Mouse (Mus musculus) intestine, embryonic 14.5 days (tissue): ENCODE measurements around the gene Mipep. TPM values are rescaled to one million over a fixed set of nuclear protein-coding genes. Genes with fewer than 3 reads are reported as not detected.

ENCODE experiments used
- ATAC-seq: fragments of 200-750 bp; cut with Nextera tagmentation; replicated peaks from 2 replicates; pipeline ENCODE4 v1.8.0; 2017; ENCODE audit warnings: low read depth, moderate number of reproducible peaks, moderate TSS enrichment, moderate library complexity; ENCODE audit not compliant: low FRiP score, low TSS enrichment
- DNase-seq: peaks from one replicate; pipeline ENCODE4 v3.0.0-alpha.2; 2018; ENCODE audit warnings: low spot score
- H3K27ac ChIP-seq: fragments of 300-500 bp; sonication (generic); 2 replicates; pipeline ENCODE4 v1.5.1; 2014; ENCODE audit warnings: low read depth, mild to moderate bottlenecking, control low read depth
- H3K27me3 ChIP-seq: fragments of 300-500 bp; sonication (generic); replicated peaks from 2 replicates; pipeline ENCODE4 v1.6.1; 2014; ENCODE audit warnings: low read length, control low read depth; ENCODE audit not compliant: control insufficient read depth, insufficient read depth
- H3K36me3 ChIP-seq: fragments of 300-500 bp; sonication (generic); 2 replicates; pipeline ENCODE4 v1.6.1; 2014; ENCODE audit warnings: low read length, control low read depth; ENCODE audit not compliant: control insufficient read depth, insufficient read depth
- H3K4me1 ChIP-seq: fragments of 300-500 bp; sonication (generic); replicated peaks from 2 replicates; pipeline ENCODE4 v1.6.1; 2014; ENCODE audit warnings: low read length, control low read depth, mixed read lengths; ENCODE audit not compliant: control insufficient read depth, insufficient read depth
- H3K4me2 ChIP-seq: fragments of 300-500 bp; sonication (generic); 2 replicates; pipeline ENCODE4 v1.6.1; 2014; ENCODE audit warnings: low read length
- H3K4me3 ChIP-seq: fragments of 300-500 bp; sonication (generic); 2 replicates; pipeline ENCODE4 v1.5.1; 2014; ENCODE audit warnings: low read depth, low read length, control low read depth, mixed read lengths
- H3K9ac ChIP-seq: fragments of 300-500 bp; sonication (generic); 2 replicates; pipeline ENCODE4 v1.6.1; 2014; ENCODE audit warnings: mild to moderate bottlenecking, low read length
- H3K9me3 ChIP-seq: fragments of 300-500 bp; sonication (generic); 2 replicates; pipeline ENCODE4 v1.6.1; 2016; ENCODE audit warnings: low read length, control low read depth; ENCODE audit not compliant: control insufficient read depth
- WGBS: fragments of 180-500 bp; shearing (Covaris S2); extraction: QIAGEN DNeasy Blood & Tissue Kit; methylation state at CpG from one replicate; pipeline ENCODE4 v1.1.7; 2014; 5-methylcytosine and 5-hydroxymethylcytosine counted together
- polyA plus RNA-seq: library from polyadenylated mRNA; unstranded; fragments of >200 nt; fragmentation: Nextera tagmentation; extraction: Ambion mirVana; gene quantifications from 2 replicates; pipeline ENCODE4 v1.2.1, GENCODE M21; 2014

Gene Mipep
- polyA plus RNA-seq, 1 experiment from 2014 or later, result 21.2 TPM

DNA sequence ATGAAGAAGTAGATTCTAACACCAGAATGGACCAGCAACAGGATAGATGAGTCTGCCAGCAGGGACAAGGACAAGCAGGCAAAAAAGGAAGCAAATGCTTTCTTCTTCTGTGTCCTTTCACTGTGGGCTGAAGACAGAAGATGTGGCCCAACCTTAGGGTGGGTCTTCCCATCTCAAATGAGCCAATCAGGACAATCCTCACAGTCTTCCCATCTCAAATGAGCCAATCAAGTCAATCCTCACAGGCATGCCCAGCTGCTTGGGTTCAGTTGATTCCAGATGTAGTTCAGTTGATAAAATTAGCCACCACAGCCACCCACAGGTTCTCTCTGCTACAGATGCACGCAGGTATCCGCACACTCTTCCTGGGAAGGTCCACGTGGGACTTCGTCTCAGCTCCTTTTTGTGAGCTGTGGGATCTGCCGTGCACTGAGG lies 6.9 kb upstream of the Mipep start:
- no peaks in the 10 kb centered on the region for H3K27me3 ChIP-seq
- ATAC-seq (no peak), DNase-seq (no peak)
- H3K4me3 ChIP-seq, result no peak overlapping the region
- H3K36me3 ChIP-seq, result no peaks in the 10 kb centered on the region
- no peaks in the 10 kb centered on the region for H3K4me1 ChIP-seq
- no peaks in the 10 kb centered on the region for H3K9me3 ChIP-seq
- no peak overlapping the region for H3K27ac ChIP-seq
- H3K4me2 ChIP-seq, result no peak overlapping the region
- H3K9ac ChIP-seq, result no peak overlapping the region
- WGBS, result 89% methylated on average over 5 of the region's 5 CpGs

DNA sequence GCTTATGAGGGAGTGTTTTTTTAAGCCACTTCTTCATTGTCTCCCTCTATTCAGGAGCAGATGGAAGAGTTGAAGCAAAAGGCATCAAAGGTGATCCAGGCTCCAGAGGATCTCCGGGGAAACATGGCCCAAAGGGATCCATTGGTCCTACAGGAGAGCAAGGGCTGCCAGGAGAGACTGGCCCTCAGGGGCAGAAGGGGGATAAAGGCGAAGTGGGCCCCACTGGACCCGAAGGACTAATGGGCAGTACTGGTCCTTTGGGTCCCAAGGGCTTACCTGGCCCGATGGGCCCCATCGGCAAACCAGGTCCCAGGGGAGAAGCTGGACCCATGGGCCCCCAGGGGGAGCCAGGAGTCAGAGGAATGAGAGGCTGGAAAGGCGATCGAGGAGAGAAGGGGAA lies 5.2 kb upstream of the Mipep start:
- no peaks in the 10 kb centered on the region for H3K4me1 ChIP-seq
- H3K4me3 ChIP-seq, result no peak overlapping the region
- 90% methylated on average over 7 of the region's 7 CpGs for WGBS
- H3K27me3 ChIP-seq, result no peaks in the 10 kb centered on the region
- no peak overlapping the region for H3K27ac ChIP-seq
- DNase-seq (no peak), ATAC-seq (no peak)
- H3K4me2 ChIP-seq, result no peak overlapping the region
- H3K36me3 ChIP-seq, result no peaks in the 10 kb centered on the region
- no peaks in the 10 kb centered on the region for H3K9me3 ChIP-seq
- no peak overlapping the region for H3K9ac ChIP-seq

DNA sequence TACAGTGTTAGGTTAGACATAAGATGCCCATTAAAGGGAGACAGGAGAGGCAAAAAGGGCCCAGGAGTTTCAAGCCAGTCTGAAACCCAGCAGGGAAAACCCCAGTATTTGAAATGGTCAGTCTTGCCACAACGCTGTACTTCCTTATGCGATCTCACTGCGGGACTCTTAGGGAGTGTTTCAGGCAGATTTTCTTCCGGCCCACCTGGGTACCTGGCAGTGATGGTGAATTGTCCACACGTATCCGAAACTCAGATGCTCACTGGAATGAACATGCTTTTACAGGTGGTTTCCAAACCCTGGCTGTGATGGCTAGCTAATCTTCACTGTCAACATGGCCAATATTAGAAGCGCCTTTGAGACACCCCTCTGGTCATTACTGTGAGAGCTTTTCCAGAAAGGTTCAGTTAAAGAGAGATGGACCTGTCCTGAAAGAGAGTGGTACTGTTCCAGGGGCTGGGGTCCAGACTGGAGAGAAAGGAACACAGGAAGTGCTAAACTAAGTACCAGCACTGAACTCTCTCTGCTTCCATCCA lies 2.2 kb upstream of the Mipep start:
- Histone ChIP-seq H3K4me1 (no peaks in the 10 kb centered on the region), H3K4me3 (no peak overlapping the region), H3K27me3 (no peaks in the 10 kb centered on the region), H3K9me3 (no peaks in the 10 kb centered on the region), H3K9ac (no peak overlapping the region), H3K4me2 (no peak overlapping the region), H3K36me3 (no peaks in the 10 kb centered on the region), H3K27ac (no peak overlapping the region)
- DNase-seq, result no peak
- ATAC-seq, result no peak
- 39% methylated on average over 7 of the region's 7 CpGs for WGBS

DNA sequence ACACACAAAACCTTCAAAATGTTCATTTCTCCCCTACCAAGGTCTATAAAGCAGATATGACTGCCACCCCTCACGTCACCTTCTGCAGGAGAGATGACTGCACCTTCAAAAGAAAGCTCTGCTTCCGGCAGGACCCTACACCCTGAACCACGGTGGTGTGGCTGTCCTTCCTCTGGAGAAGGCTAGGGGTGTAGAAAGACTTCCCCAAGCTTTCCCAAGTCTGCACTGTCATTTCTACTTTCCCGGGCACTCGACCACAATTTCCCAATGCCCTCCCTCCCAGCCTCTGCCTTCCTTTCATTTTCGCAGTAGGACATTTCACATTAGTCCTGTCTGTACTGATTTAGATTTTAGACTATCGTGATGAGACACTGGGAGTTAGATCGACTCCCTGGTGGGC lies 1.2 kb upstream of the Mipep start:
- WGBS, result 44% methylated on average over 8 of the region's 8 CpGs
- no peak overlapping the region for H3K4me3 ChIP-seq
- H3K9ac ChIP-seq, result no peak overlapping the region
- no peak overlapping the region for H3K4me2 ChIP-seq
- peaks cover under 1% of the 10 kb centered on the region; the same call in 1 of the 2 replicates for H3K36me3 ChIP-seq
- no peaks in the 10 kb centered on the region for H3K27me3 ChIP-seq
- DNase-seq (no peak), ATAC-seq (no peak)
- no peaks in the 10 kb centered on the region for H3K4me1 ChIP-seq
- no peaks in the 10 kb centered on the region for H3K9me3 ChIP-seq
- H3K27ac ChIP-seq, result no peak overlapping the region

DNA sequence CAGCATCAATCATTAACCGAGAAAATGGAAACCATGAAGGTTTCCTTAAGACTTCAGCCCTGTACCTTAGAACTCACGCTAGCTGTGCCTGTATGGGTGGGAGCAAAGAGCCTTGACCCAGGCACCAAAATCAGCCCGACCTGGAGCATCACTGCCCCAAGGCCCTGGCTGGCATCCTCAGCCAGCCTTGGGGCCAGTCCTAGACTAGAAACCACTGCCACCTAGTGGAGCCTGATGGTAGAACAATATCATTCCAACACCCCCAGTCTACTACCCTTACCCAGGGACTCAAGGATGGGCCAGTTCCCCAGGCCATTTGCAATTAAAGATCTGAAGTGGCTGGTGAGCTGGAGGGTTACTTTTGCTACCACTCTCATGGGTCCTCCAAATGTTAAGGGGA lies 5.7 kb downstream of the Mipep start:
- no peak overlapping the region for H3K27ac ChIP-seq
- no peak overlapping the region for H3K4me3 ChIP-seq
- no peak overlapping the region for H3K9ac ChIP-seq
- WGBS, result 38% methylated on average over 3 of the region's 3 CpGs
- no peak overlapping the region for H3K4me2 ChIP-seq
- H3K9me3 ChIP-seq, result no peaks in the 10 kb centered on the region
- H3K4me1 ChIP-seq, result no peaks in the 10 kb centered on the region
- no peak for ATAC-seq
- H3K27me3 ChIP-seq, result no peaks in the 10 kb centered on the region
- DNase-seq, result peak; percentile 70
- peaks cover 27% of the 10 kb centered on the region for H3K36me3 ChIP-seq

DNA sequence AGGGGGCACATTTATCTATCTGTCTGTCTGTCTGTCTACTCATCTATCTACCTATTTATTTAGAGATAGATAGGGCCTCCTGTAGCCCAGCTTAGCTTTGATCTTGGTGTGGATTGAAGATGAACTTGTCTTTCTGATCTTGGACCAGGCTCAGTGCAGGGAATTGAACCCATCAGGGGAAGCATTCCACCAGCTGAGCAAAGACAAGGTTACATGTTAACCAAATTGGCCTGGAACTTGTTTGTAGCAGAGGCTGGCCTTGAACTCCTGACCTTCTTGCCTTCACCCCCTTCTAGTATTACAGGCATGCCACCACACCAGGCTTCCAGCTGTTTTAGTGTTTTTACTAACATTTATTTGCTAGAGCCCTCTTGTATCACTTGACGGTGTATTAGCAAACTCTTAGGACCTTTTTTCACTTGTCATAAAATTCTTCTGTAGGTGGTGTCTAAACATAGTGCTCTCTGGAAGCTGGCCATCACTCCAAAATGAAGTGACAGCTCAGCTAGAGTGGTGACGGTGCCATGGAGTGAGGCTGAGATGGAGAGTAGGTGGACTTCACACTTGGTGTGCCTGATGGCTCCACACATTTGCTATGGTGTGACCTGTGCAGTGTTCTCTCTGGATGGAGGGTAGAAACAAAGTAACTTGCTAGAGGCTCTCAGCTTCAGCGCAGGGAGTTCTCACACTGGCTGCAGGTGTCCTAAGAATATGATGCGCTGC lies 12.4 kb downstream of the Mipep start:
- no peak for ATAC-seq
- Histone ChIP-seq H3K36me3 (peaks cover 30% of the 10 kb centered on the region; the same call in 1 of the 2 replicates), H3K9me3 (no peaks in the 10 kb centered on the region), H3K4me1 (no peaks in the 10 kb centered on the region), H3K27ac (no peak overlapping the region), H3K4me3 (no peak overlapping the region), H3K27me3 (no peaks in the 10 kb centered on the region), H3K9ac (no peak overlapping the region), H3K4me2 (no peak overlapping the region)
- no peak for DNase-seq
- WGBS, result 87% methylated on average over 4 of the region's 4 CpGs

DNA sequence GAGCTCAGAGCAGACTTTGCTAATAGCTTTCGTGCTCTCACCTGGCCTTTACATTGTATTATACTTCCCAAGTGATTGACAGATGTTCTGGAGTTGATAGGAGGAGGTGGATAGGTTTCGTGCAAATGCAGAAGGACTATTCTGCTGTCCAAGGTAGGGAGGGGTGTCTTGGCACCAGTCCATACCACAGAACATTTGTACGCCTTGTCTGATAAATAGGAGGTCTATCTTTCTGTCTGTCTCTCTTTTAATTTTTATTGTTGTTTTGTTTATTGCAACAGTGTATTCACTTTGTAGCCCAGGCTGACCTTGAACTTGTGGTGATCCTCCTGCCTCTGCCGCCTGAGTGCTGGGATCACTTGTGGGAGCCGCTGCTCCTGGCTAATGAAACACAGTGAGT lies 13.2 kb downstream of the Mipep start:
- Histone ChIP-seq H3K9ac (no peak overlapping the region), H3K9me3 (no peaks in the 10 kb centered on the region), H3K4me3 (no peak overlapping the region), H3K27me3 (no peaks in the 10 kb centered on the region), H3K27ac (no peak overlapping the region), H3K4me2 (no peak overlapping the region), H3K36me3 (peaks cover 29% of the 10 kb centered on the region), H3K4me1 (no peaks in the 10 kb centered on the region)
- ATAC-seq (no peak), DNase-seq (no peak)
- WGBS, result 90% methylated on average over 5 of the region's 5 CpGs

DNA sequence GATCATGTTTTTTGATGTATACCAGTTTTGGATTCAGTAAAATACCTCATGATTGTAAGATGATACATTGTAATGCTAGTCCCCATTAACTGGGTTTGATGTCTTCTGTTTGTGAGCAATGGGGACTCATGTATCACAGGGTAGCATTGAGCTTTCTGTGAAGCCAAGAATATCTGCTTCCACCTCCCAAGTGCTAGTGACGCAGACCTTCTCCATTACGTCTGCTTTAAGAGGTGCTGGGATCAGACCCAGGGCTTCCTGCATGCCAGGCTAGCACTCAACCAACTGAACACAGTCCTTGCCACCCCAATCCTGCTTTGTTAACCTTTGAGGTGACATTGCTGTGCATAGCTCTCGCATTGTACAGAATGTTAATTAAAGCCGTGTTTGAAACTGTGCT lies 14.3 kb downstream of the Mipep start:
- no peak for ATAC-seq

More for the DNA sequence above, 14.3 kb downstream of the Mipep start:
- no peaks in the 10 kb centered on the region for H3K4me1 ChIP-seq
- H3K36me3 ChIP-seq, result peaks cover 37% of the 10 kb centered on the region
- no peak overlapping the region for H3K4me2 ChIP-seq
- no peaks in the 10 kb centered on the region for H3K9me3 ChIP-seq
- no peak overlapping the region for H3K9ac ChIP-seq
- no peak for DNase-seq
- H3K27me3 ChIP-seq, result no peaks in the 10 kb centered on the region
- no peak overlapping the region for H3K4me3 ChIP-seq
- WGBS, result 83% methylated on average over 4 of the region's 4 CpGs
- no peak overlapping the region for H3K27ac ChIP-seq
